Mouse (Mus musculus): Measurements from ENCODE around the gene Ppm1f. TPM values are rescaled to one million over a fixed set of nuclear protein-coding genes. Genes with fewer than 3 reads are reported as not detected.

Gene Ppm1f
- polyA plus RNA-seq, 1 experiment: 30.2 TPM

DNA sequence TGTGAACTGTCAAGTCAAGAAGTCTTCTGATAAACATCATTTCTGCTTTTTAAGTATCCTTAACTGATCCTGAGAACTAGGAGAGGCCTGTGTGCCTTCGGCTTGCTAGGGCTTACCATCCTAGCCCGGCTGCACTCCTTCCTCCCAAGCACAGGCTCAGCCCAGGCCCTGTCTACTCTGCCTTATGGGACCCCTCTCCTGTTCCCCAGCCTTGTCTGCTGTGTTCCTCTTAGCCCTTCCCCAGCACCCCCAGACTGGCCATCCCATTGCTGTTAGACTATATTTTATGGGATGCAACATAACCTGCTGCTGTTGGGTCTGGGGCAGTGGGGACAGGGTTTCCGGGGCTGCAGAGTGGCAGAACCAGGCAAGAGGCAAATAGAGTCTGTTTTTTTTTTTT lies 34.1 kb downstream of the Ppm1f start:
- H3K27ac ChIP-seq (ENCODE audit: control insufficient read depth, insufficient read depth, low read depth, low read length): no peak overlapping the region
- no peak overlapping the region for H3K4me3 ChIP-seq (ENCODE audit: control insufficient read depth, low read depth, low read length)
- no peaks in the 10 kb centered on the region for H3K27me3 ChIP-seq (ENCODE audit: control insufficient read depth, insufficient read depth, low read length)
- TF ChIP-seq POLR2A (IDR thresholded peaks at IDR 0.05; ENCODE audit: control insufficient read depth, low read depth, low read length) (no peak), CTCF (IDR thresholded peaks at IDR 0.05; ENCODE audit: control insufficient read depth, insufficient read depth, insufficient replicate concordance, low read depth, low read length) (no peak)
- H3K4me1 ChIP-seq (ENCODE audit: control insufficient read depth, insufficient read depth, low read length): no peaks in the 10 kb centered on the region
- H3K36me3 ChIP-seq (ENCODE audit: control insufficient read depth, insufficient read depth, low read length): no peaks in the 10 kb centered on the region

- no peaks in the 10 kb centered on the region for H3K36me3 ChIP-seq (ENCODE audit: control insufficient read depth, insufficient read depth, low read length)
- H3K4me3 ChIP-seq (ENCODE audit: control insufficient read depth, low read depth, low read length): no peak overlapping the region
- H3K4me1 ChIP-seq (ENCODE audit: control insufficient read depth, insufficient read depth, low read length): no peaks in the 10 kb centered on the region
- H3K27me3 ChIP-seq (ENCODE audit: control insufficient read depth, insufficient read depth, low read length): no peaks in the 10 kb centered on the region
- TF ChIP-seq CTCF (IDR thresholded peaks at IDR 0.05; ENCODE audit: control insufficient read depth, insufficient read depth, insufficient replicate concordance, low read depth, low read length) (no peak), POLR2A (IDR thresholded peaks at IDR 0.05; ENCODE audit: control insufficient read depth, low read depth, low read length) (no peak)
- no peak overlapping the region for H3K27ac ChIP-seq (ENCODE audit: control insufficient read depth, insufficient read depth, low read depth, low read length)
Observed at GRCm38 (mm10) chr16:16930810-16931296, 34.6 kb downstream of the Ppm1f start.

DNA sequence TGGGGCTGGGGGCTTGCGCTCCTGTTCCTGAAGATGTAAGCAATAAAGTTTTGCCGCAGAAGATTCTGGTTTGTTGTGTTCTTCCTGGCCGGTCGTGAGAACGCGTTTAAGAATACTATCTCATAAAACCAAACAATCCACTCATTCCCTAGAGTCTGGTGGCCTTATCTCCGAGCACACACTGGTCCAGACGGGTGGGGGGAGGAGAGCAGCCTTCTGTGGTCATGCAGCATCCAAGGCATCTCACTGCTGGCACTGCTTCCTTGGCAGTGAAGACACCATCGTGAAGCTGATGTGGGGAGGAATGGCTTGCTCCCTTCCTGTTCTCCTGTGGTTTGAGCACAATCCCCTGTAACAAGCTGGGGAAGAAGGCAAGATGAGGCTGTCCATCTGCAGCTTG lies 43.3 kb downstream of the Ppm1f start:
- TF ChIP-seq CTCF (IDR thresholded peaks at IDR 0.05; ENCODE audit: control insufficient read depth, insufficient read depth, insufficient replicate concordance, low read depth, low read length): no peak
- no peak for TF ChIP-seq POLR2A (IDR thresholded peaks at IDR 0.05; ENCODE audit: control insufficient read depth, low read depth, low read length)
- no peaks in the 10 kb centered on the region for H3K36me3 ChIP-seq (ENCODE audit: control insufficient read depth, insufficient read depth, low read length)
- no peak overlapping the region for H3K4me3 ChIP-seq (ENCODE audit: control insufficient read depth, low read depth, low read length)
- H3K27ac ChIP-seq (ENCODE audit: control insufficient read depth, insufficient read depth, low read depth, low read length): no peak overlapping the region
- H3K27me3 ChIP-seq (ENCODE audit: control insufficient read depth, insufficient read depth, low read length): no peaks in the 10 kb centered on the region
- H3K4me1 ChIP-seq (ENCODE audit: control insufficient read depth, insufficient read depth, low read length): no peaks in the 10 kb centered on the region

DNA sequence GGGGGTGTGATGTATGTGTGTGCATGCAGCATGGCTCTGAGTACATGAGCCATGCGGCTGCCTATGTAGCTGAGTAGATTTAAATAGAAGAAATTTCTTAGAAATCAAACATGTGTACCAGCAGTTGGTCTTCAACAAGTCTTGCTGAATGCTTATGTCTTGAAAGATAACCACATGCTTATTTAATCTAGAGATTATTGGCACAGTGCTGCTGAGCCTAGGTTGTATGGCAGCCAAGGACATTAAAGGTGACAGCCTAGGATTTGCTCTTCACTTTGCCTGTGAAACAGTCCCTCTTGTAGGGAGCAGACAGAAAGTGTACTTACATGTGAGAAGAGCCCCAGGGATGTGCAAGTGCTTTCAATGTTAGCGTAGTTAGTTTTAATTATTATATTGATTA lies 44.8 kb downstream of the Ppm1f start:
- H3K27ac ChIP-seq (ENCODE audit: control insufficient read depth, insufficient read depth, low read depth, low read length): no peak overlapping the region
- no peak overlapping the region for H3K4me3 ChIP-seq (ENCODE audit: control insufficient read depth, low read depth, low read length)
- H3K4me1 ChIP-seq (ENCODE audit: control insufficient read depth, insufficient read depth, low read length): no peaks in the 10 kb centered on the region
- TF ChIP-seq CTCF (IDR thresholded peaks at IDR 0.05; ENCODE audit: control insufficient read depth, insufficient read depth, insufficient replicate concordance, low read depth, low read length) (no peak), POLR2A (IDR thresholded peaks at IDR 0.05; ENCODE audit: control insufficient read depth, low read depth, low read length) (no peak)
- no peaks in the 10 kb centered on the region for H3K36me3 ChIP-seq (ENCODE audit: control insufficient read depth, insufficient read depth, low read length)
- no peaks in the 10 kb centered on the region for H3K27me3 ChIP-seq (ENCODE audit: control insufficient read depth, insufficient read depth, low read length)

DNA sequence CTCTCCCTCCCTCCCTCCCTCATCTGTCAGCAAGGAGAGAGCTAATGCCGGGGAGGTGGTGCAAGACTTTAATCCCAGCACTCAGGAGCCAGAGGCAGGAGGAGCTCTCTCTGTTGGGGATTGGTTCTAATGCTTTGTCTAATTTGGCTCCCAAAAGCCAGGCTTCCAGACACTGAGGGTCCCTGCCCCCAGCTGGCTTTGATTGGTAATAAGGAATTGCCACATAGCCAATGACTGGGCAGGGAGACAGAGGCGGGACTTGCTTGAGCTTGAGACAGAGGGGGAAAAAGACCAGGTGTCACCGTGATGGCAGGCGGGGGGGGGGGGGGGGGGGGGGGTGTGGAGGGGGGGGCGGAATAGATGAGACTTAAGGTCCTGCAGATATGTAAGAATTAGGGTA lies 62.3 kb downstream of the Ppm1f start:
- no peaks in the 10 kb centered on the region for H3K36me3 ChIP-seq (ENCODE audit: control insufficient read depth, insufficient read depth, low read length)
- H3K4me3 ChIP-seq (ENCODE audit: control insufficient read depth, low read depth, low read length): no peak overlapping the region
- H3K4me1 ChIP-seq (ENCODE audit: control insufficient read depth, insufficient read depth, low read length): no peaks in the 10 kb centered on the region
- TF ChIP-seq POLR2A (IDR thresholded peaks at IDR 0.05; ENCODE audit: control insufficient read depth, low read depth, low read length): no peak
- TF ChIP-seq CTCF (IDR thresholded peaks at IDR 0.05; ENCODE audit: control insufficient read depth, insufficient read depth, insufficient replicate concordance, low read depth, low read length): no peak
- H3K27me3 ChIP-seq (ENCODE audit: control insufficient read depth, insufficient read depth, low read length): no peaks in the 10 kb centered on the region
- no peak overlapping the region for H3K27ac ChIP-seq (ENCODE audit: control insufficient read depth, insufficient read depth, low read depth, low read length)

GRCm38 (mm10) chr16:16959907-16960306 lies 63.6 kb downstream of the Ppm1f start:
- H3K27me3 ChIP-seq (ENCODE audit: control insufficient read depth, insufficient read depth, low read length): no peaks in the 10 kb centered on the region
- TF ChIP-seq POLR2A (IDR thresholded peaks at IDR 0.05; ENCODE audit: control insufficient read depth, low read depth, low read length): no peak
- no peak for TF ChIP-seq CTCF (IDR thresholded peaks at IDR 0.05; ENCODE audit: control insufficient read depth, insufficient read depth, insufficient replicate concordance, low read depth, low read length)

DNA sequence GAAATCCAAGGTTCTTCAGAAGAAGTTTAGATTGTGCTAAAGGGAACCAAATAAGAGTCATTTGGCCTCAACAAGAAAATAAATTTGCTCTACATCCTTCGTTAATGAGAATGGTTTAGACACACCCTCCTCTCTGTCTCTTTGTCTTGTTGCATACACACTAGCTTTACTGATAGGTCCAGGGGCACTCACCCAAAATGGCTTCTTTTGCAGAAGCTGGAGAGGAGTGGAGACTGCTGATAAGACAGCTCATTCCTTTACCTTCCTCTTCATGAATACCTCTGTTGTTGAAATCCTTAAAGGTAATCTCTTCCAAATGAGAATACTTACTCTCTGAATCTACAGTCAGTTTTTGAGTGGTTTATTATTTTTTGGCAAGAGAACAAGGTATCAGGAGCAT lies 68.9 kb downstream of the Ppm1f start:
- Histone ChIP-seq H3K36me3 (ENCODE audit: control insufficient read depth, insufficient read depth, low read length) (no peaks in the 10 kb centered on the region), H3K4me3 (ENCODE audit: control insufficient read depth, low read depth, low read length) (no peak overlapping the region), H3K27ac (ENCODE audit: control insufficient read depth, insufficient read depth, low read depth, low read length) (no peak overlapping the region), H3K4me1 (ENCODE audit: control insufficient read depth, insufficient read depth, low read length) (no peaks in the 10 kb centered on the region), H3K27me3 (ENCODE audit: control insufficient read depth, insufficient read depth, low read length) (no peaks in the 10 kb centered on the region)
- no peak for TF ChIP-seq POLR2A (IDR thresholded peaks at IDR 0.05; ENCODE audit: control insufficient read depth, low read depth, low read length)
- no peak for TF ChIP-seq CTCF (IDR thresholded peaks at IDR 0.05; ENCODE audit: control insufficient read depth, insufficient read depth, insufficient replicate concordance, low read depth, low read length)

More at GRCm38 (mm10) chr16:16959907-16960306, 63.6 kb downstream of the Ppm1f start:
- Histone ChIP-seq H3K27ac (ENCODE audit: control insufficient read depth, insufficient read depth, low read depth, low read length) (no peak overlapping the region), H3K36me3 (ENCODE audit: control insufficient read depth, insufficient read depth, low read length) (no peaks in the 10 kb centered on the region), H3K4me3 (ENCODE audit: control insufficient read depth, low read depth, low read length) (no peak overlapping the region), H3K4me1 (ENCODE audit: control insufficient read depth, insufficient read depth, low read length) (no peaks in the 10 kb centered on the region)

- Histone ChIP-seq H3K4me1 (ENCODE audit: control insufficient read depth, insufficient read depth, low read length) (no peaks in the 10 kb centered on the region), H3K4me3 (ENCODE audit: control insufficient read depth, low read depth, low read length) (no peak overlapping the region), H3K27ac (ENCODE audit: control insufficient read depth, insufficient read depth, low read depth, low read length) (no peak overlapping the region), H3K36me3 (ENCODE audit: control insufficient read depth, insufficient read depth, low read length) (no peaks in the 10 kb centered on the region), H3K27me3 (ENCODE audit: control insufficient read depth, insufficient read depth, low read length) (no peaks in the 10 kb centered on the region)
- TF ChIP-seq CTCF (IDR thresholded peaks at IDR 0.05; ENCODE audit: control insufficient read depth, insufficient read depth, insufficient replicate concordance, low read depth, low read length): no peak
- no peak for TF ChIP-seq POLR2A (IDR thresholded peaks at IDR 0.05; ENCODE audit: control insufficient read depth, low read depth, low read length)
Observed at GRCm38 (mm10) chr16:16966290-16966689, 70.0 kb downstream of the Ppm1f start.

Other genes starting within 250 kb of the Ppm1f start
- 1.1 and 1.6 TPM in 2 replicates for gene Olfr19, start 220.1 kb upstream of the Ppm1f start, polyA plus RNA-seq (2012; rRNA removed)
- 150 and 152 TPM in 2 replicates for gene Spag6l, start 67.0 kb upstream of the Ppm1f start, polyA plus RNA-seq (2012; rRNA removed)
- 0.12 TPM in 1 of 2 replicates, not detected in the other for gene Igll1, start 32.5 kb upstream of the Ppm1f start, polyA plus RNA-seq (2012; rRNA removed)
- gene Top3b, start 25.7 kb upstream of the Ppm1f start, polyA plus RNA-seq (2012; rRNA removed): 86.6 and 87.1 TPM in 2 replicates
- gene Vpreb1, start 25.6 kb upstream of the Ppm1f start, polyA plus RNA-seq (2012; rRNA removed): 0.15 and 0.65 TPM in 2 replicates
- 35.5 and 42.0 TPM in 2 replicates for gene Mapk1, start 86.9 kb downstream of the Ppm1f start, polyA plus RNA-seq (2012; rRNA removed)
- 417 and 464 TPM in 2 replicates for gene Ypel1, start 173.2 kb downstream of the Ppm1f start, polyA plus RNA-seq (2012; rRNA removed)
- 75.3 and 88.8 TPM in 2 replicates for gene Ppil2, start 214.8 kb downstream of the Ppm1f start, polyA plus RNA-seq (2012; rRNA removed)
- 3,527 and 3,682 TPM in 2 replicates for gene 2610318N02Rik, start 228.7 kb downstream of the Ppm1f start, polyA plus RNA-seq (2012; rRNA removed)
- 77.4 and 82.4 TPM in 2 replicates for gene Sdf2l1, start 235.9 kb downstream of the Ppm1f start, polyA plus RNA-seq (2012; rRNA removed)
- 51.5 and 58.7 TPM in 2 replicates for gene Ydjc, start 248.2 kb downstream of the Ppm1f start, polyA plus RNA-seq (2012; rRNA removed)

All from testis, adult 2 months (tissue).